Mouse (Mus musculus) midbrain, postnatal 0 days (tissue): Measurements from ENCODE around the gene Alpk3. TPM values are rescaled to one million over a fixed set of nuclear protein-coding genes. Genes with fewer than 3 reads are reported as not detected.

Experiments
- ATAC-seq: fragments of 200-750 bp; cut with Nextera tagmentation; 2 replicates; pipeline ENCODE4 v1.8.0; 2017; ENCODE audit warnings: moderate number of reproducible peaks, mild to moderate bottlenecking, moderate TSS enrichment, moderate library complexity; ENCODE audit not compliant: low FRiP score
- DNase-seq: peaks from one replicate; pipeline ENCODE4 v3.0.0-alpha.2; 2015; ENCODE audit warnings: low spot score
- H3K27ac ChIP-seq: fragments of 300-500 bp; sonication (generic); 2 replicates; pipeline ENCODE4 v1.5.1; 2014; ENCODE audit warnings: low read depth, mild to moderate bottlenecking, low read length, mixed read lengths
- H3K27me3 ChIP-seq: fragments of 300-500 bp; sonication (generic); 2 replicates; pipeline ENCODE4 v1.6.1; 2014; ENCODE audit warnings: low read length, control low read depth, mixed read lengths; ENCODE audit not compliant: insufficient read depth
- H3K36me3 ChIP-seq: fragments of 300-500 bp; sonication (generic); 2 replicates; pipeline ENCODE4 v1.6.1; 2014; ENCODE audit warnings: low read length, control low read depth, mixed read lengths; ENCODE audit not compliant: insufficient read depth
- H3K4me1 ChIP-seq: fragments of 300-500 bp; sonication (generic); 2 replicates; pipeline ENCODE4 v1.6.1; 2014; ENCODE audit warnings: mild to moderate bottlenecking, control low read depth, antibody characterized with exemption, low read length, mixed read lengths; ENCODE audit not compliant: insufficient read depth
- H3K4me2 ChIP-seq: fragments of 300-500 bp; sonication (generic); 2 replicates; pipeline ENCODE4 v1.6.1; 2014; ENCODE audit warnings: low read depth, mild to moderate bottlenecking, low read length, mixed read lengths; ENCODE audit not compliant: poor library complexity, severe bottlenecking
- H3K4me3 ChIP-seq: fragments of 300-500 bp; sonication (generic); 2 replicates; pipeline ENCODE4 v1.5.1; 2014; ENCODE audit warnings: low read depth, mild to moderate bottlenecking, low read length, moderate library complexity
- H3K9ac ChIP-seq: fragments of 300-500 bp; sonication (generic); replicated peaks from 2 replicates; pipeline ENCODE4 v1.6.1; 2014; ENCODE audit warnings: mild to moderate bottlenecking, low read length, moderate library complexity, mixed read lengths; ENCODE audit not compliant: poor library complexity, severe bottlenecking
- H3K9me3 ChIP-seq: fragments of 300-500 bp; sonication (generic); 2 replicates; pipeline ENCODE4 v1.6.1; 2016; ENCODE audit warnings: low read length, control low read depth
- CTCF ChIP-seq: IDR thresholded peaks from 2 replicates; pipeline ENCODE4 v1.5.1; 2016; ENCODE audit warnings: antibody characterized with exemption, mild to moderate bottlenecking
- WGBS: fragments of 180-500 bp; shearing (Covaris S2); extraction: QIAGEN DNeasy Blood & Tissue Kit; methylation state at CpG from one replicate; pipeline ENCODE4 v1.1.7; 2014; 5-methylcytosine and 5-hydroxymethylcytosine counted together
- polyA plus RNA-seq: library from polyadenylated mRNA; unstranded; fragments of >200 nt; fragmentation: Nextera tagmentation; extraction: Ambion mirVana; gene quantifications from 2 replicates; pipeline ENCODE4 v1.2.1, GENCODE M21; 2015
- total RNA-seq: library from RNA; depleted of rRNA; stranded (reverse); fragments of >200 nt; gene quantifications from 2 replicates; pipeline ENCODE4 v1.2.3, GENCODE M21; 2014

The Alpk3 gene
- total and polyA plus RNA-seq, 2 experiments from 2014 or later, result 0.16 to 0.26 TPM

DNA sequence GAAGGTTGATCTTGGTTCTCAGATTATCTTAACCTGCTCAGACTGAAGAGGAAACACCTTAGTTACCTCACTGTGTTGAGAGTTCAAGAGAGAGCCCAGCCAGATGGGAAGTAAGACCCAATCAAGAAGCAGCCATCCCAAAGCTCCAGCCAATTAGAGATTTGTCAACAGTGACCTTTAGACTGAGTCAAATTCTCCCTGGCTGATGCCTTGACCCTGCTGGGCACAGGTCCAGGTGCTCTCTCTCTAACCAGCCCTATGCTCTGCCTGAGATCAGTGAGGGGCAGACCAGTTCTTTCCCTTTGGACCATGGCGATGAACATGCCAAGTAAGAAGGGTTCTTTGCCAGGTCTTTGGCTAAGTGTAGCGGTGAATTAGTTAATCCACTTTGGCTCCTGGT, 54.3 kb downstream of the Alpk3 start:
- no peak overlapping the region for H3K4me2 ChIP-seq
- no peak overlapping the region for H3K4me3 ChIP-seq
- ATAC-seq (no peak), DNase-seq (no peak)
- no peaks in the 10 kb centered on the region for H3K9me3 ChIP-seq
- H3K9ac ChIP-seq, result no peak overlapping the region
- WGBS, result 90% methylated on average over 2 of the region's 2 CpGs
- TF ChIP-seq CTCF, result no peak
- H3K27me3 ChIP-seq, result no peaks in the 10 kb centered on the region
- H3K36me3 ChIP-seq, result no peaks in the 10 kb centered on the region
- no peaks in the 10 kb centered on the region for H3K4me1 ChIP-seq
- no peak overlapping the region for H3K27ac ChIP-seq

DNA sequence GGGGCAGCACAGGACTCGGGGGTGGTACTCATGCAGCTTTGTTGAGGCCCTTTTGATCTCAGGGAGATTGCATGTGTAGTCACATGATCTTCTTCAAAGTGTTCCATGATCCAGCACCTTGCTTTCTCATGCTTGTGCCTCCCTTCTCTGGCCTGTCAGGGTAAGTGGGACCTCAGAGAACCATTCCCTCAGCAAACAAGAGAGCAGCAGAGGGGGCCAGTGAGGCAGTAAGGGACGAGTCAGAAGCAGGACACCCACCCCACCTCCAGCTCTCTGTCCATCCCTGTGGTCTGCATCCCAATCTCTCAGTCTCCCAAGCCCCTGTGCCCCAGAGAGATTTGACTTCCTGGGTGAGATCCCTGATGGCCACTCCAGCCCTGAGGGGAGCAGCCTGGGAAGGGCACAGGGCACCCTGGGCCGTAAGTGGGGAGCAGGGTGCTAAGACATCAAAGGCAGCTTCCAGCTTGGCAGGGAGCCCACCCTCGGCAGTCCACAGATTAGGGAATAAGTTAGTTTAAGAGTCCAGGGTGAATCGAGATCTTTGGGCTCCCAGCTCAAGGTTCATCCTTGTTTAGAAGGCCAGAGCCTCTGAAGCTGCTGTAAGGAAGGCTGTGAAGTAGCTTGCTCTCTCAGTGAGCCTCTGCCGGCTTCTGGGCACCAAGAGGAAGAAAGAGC, 55.4 kb downstream of the Alpk3 start:
- no peaks in the 10 kb centered on the region for H3K4me1 ChIP-seq
- no peak overlapping the region for H3K4me2 ChIP-seq
- H3K9ac ChIP-seq, result no peak overlapping the region
- no peaks in the 10 kb centered on the region for H3K9me3 ChIP-seq
- H3K4me3 ChIP-seq, result no peak overlapping the region
- no peak overlapping the region for H3K27ac ChIP-seq
- no peaks in the 10 kb centered on the region for H3K27me3 ChIP-seq
- DNase-seq, result no peak
- no peaks in the 10 kb centered on the region for H3K36me3 ChIP-seq
- WGBS, result 48% methylated on average over 6 of the region's 6 CpGs
- TF ChIP-seq CTCF, result no peak; the same call in 1 of the 2 replicates
- ATAC-seq, result no peak

DNA sequence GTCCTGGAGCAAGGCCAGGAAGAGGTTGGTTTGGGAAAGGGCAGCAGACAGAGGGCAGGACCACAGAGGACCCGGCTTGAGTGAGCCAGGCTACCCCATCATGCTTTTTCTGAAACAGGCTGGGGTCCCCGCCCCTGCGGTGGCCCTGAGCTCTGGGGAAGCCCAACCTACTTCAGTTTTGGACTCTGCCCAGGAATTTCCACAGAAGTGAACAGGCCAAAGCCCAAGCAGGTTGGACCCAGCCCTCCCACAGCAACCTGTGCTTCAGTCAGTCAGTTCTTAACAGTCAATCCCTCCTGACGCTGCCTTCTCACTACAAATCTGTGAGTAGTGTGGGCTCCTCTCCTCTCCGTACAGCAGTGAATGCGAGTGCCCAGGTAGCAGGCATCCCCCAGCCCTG, 57.2 kb downstream of the Alpk3 start, which contains the start of gene Slc28a1:
Gene Slc28a1 (plus strand): TSS at position 245 of the 400 bp plus-strand sequence.
- Histone ChIP-seq H3K9ac (no peak within 1 kb of the TSS), H3K9me3 (no peaks in the 10 kb centered on the region), H3K4me1 (no peaks in the 10 kb centered on the region), H3K4me3 (no peak within 1 kb of the TSS), H3K27me3 (no peaks in the 10 kb centered on the region), H3K4me2 (no peak within 1 kb of the TSS), H3K27ac (no peak within 1 kb of the TSS), H3K36me3 (no peaks in the 10 kb centered on the region)
- WGBS, result 80% methylated on average over 6 of the region's 6 CpGs
- ATAC-seq (no peak), DNase-seq (no peak)
- TF ChIP-seq CTCF, result no peak

DNA sequence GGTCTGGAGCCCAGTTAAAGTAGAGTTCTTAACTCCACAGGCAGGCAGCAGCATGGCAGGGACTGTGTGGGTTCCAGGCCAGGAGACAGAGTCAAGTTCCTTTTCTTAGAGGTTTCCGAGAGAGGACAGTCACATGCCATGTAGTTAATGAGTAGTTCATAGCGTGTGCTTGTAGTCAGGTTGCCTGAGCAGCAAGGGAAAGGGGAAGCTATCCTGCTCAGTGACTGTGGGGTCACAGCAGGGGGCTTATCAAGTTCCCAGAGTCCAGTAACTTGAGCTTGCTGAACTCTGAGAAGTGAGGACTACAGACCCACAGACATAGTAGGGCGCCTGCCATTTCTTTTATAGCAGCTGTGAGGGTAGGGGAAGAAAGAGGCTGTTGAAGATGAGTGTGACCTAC, 63.7 kb downstream of the Alpk3 start:
- no peak for DNase-seq
- no peak overlapping the region for H3K4me3 ChIP-seq
- WGBS, result 62% methylated on average over 3 of the region's 3 CpGs
- TF ChIP-seq CTCF, result no peak
- no peaks in the 10 kb centered on the region for H3K4me1 ChIP-seq
- no peak overlapping the region for H3K9ac ChIP-seq
- no peaks in the 10 kb centered on the region for H3K27me3 ChIP-seq
- no peak overlapping the region for H3K27ac ChIP-seq
- H3K9me3 ChIP-seq, result no peaks in the 10 kb centered on the region
- H3K4me2 ChIP-seq, result no peak overlapping the region
- no peak for ATAC-seq
- no peaks in the 10 kb centered on the region for H3K36me3 ChIP-seq

DNA sequence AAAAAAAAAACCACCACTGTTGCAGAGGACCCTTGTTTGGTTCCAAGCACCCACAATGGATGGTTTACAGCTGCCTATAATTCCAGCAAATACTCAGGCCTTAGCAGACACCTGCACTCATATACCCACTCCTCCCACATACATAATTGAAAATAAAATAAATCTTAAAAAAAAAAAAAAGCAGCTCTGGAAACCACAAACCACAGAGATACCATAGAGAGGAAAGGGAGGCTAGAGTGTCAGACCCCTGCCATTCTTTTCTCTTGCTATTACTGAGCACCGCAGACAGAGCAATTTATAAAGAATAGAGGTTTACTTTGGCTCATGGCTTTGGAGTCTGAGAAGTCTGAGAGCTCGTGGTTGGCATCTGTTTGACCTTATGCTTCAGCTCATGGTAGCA, 65.4 kb downstream of the Alpk3 start:
- TF ChIP-seq CTCF, result no peak
- Histone ChIP-seq H3K27me3 (no peaks in the 10 kb centered on the region), H3K4me1 (no peaks in the 10 kb centered on the region), H3K36me3 (no peaks in the 10 kb centered on the region), H3K27ac (no peak overlapping the region), H3K4me2 (no peak overlapping the region), H3K9ac (no peak overlapping the region), H3K9me3 (no peaks in the 10 kb centered on the region), H3K4me3 (no peak overlapping the region)
- DNase-seq (no peak), ATAC-seq (no peak)
- 70% methylated on average over 2 of the region's 2 CpGs for WGBS

DNA sequence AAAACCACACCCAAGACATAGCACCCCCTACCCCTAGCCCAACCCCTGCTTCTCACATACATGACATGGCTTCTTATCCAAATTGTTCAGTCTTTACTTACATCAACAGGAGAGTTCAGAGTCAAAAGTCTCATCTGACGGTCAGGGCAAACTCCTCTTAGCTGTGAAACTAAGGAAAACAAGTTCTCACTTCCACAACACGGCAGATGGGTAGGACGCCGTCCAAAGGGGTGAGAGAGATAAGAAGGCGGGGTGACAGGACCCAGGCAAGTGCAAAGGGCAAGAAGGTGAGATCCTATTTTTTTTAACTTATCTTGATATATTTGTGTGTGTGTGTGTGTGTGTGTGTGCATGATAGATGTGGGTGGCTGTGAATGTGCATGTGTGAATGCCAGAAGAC, 66.2 kb downstream of the Alpk3 start:
- no peak overlapping the region for H3K27ac ChIP-seq
- H3K9ac ChIP-seq, result no peak overlapping the region
- H3K4me3 ChIP-seq, result no peak overlapping the region
- H3K27me3 ChIP-seq, result no peaks in the 10 kb centered on the region
- H3K9me3 ChIP-seq, result no peaks in the 10 kb centered on the region
- WGBS, result 96% methylated on average over 5 of the region's 5 CpGs
- no peaks in the 10 kb centered on the region for H3K4me1 ChIP-seq
- no peak for TF ChIP-seq CTCF
- ATAC-seq (no peak), DNase-seq (no peak)
- no peak overlapping the region for H3K4me2 ChIP-seq
- no peaks in the 10 kb centered on the region for H3K36me3 ChIP-seq
